Mouse (Mus musculus) left cerebral cortex, postnatal 25 days (tissue): ENCODE measurements around the gene Calm1. TPM values are rescaled to one million over a fixed set of nuclear protein-coding genes. Genes with fewer than 3 reads are reported as not detected.
A peak's percentile ranks its signal among the peaks of the same experiment; 100 is the strongest.

Experiments
- DNase-seq, 2 experiments: peaks; one replicate each; pipeline ENCODE4 v3.0.0; 2022; ENCODE audit warnings: low spot score in 2 of 2, mixed read lengths in 1 of 2
- intact Hi-C: fragments of 180-260 bp; cut with DNase I; formaldehyde crosslinking; loops from one replicate; pipeline ENCODE4 v1.15.1; 2025
- total RNA-seq, 2 experiments: library from RNA; stranded (reverse); gene quantifications; 2 replicates each; pipeline ENCODE4 v1.2.3; 2021

Gene Calm1
- total RNA-seq, 2 experiments from 2014 or later = 2,231 to 2,341 TPM

DNA sequence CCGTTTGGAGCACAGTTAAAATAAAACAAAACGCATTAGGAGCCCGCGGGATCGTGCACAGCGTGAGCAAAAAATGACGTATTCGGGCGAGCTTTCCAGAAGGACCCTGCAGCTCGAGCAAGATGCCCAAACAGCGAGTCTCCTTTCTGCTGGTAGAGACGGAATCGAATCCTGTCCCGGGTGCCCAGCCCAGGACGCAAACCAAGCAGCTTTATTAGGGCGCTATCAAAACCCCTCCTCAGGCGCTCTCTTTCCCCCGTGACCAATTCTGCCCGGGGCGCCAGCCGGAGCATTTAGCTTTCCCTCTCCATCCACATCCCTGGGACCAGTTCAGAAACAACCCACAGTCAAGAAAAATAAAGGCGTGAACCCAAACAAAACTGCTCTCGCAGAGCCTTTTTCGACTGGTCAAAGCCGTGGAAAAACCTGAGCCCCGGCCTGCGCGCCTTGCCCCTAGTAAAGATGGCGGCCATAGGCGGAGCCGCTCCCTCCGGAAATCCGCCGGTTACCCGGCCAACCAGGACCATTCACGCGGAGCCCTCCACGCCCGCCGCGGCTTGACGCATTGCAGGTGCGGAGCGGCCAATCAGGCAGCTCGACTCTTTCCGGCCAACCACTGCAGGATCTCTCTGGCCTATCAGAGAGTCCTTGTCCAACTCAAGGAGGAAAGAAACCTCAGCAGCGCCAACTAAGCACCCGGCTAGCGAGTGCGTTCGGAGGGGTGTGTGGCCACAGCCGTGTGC lies 12.1 kb upstream of the Calm1 start:
- DNase-seq = peak; percentile 99 to 100
- intact Hi-C loops = loop anchor here (1.0 to 5.0 kb wide), 2 partner anchors 12 to 385 kb away; partner anchors contain the start of gene Calm1

GRCm38 (mm10) chr12:100187756-100188430 lies 11.3 kb upstream of the Calm1 start:
- intact Hi-C loops = loop anchor here (1.0 to 5.0 kb wide), 2 partner anchors 11 to 384 kb away; partner anchors contain the start of gene Calm1
- peak; percentile 48 to 57 for DNase-seq

DNA sequence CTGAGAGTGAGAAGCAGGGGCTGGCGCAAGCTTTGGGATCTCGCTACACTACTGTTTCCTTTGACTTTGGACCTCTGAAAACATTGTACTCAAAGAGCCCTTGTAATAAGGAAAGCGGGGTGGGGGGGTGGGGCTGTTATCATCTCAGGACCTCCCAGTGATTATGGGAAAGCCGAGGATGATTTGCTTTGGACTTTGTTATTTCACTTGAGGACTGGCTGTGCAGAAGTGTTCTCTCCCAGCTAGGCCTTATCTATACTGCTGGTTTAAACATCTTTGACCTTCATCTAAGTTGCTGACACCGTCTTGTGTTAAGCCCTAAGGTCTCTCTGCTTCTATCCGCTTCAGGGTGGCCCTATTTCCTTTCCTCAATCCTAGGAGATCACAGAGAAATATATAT lies 8.4 kb upstream of the Calm1 start:
- intact Hi-C loops = no loop called here
- no peak for DNase-seq

DNA sequence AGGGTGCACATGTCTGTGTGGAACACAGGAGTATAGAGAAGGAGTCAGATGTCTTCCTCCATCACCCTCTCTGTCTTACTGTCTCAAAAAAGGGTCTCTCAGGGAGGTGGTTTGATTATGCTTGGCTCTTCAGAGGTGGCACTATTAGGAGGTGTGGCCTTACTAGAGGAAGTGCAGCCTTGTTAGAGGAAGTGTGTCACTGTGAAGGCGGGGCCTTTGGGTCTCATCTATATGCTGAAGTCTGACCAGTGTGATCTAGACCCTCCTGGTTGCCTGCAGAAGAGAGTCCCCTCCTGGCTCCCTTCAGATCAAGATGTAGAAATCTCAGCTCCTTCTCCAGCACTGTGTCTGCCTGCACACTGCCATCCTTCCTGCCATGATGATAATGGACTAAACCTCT lies 5.1 kb upstream of the Calm1 start:
- intact Hi-C loops = no loop called here
- no peak for DNase-seq

DNA sequence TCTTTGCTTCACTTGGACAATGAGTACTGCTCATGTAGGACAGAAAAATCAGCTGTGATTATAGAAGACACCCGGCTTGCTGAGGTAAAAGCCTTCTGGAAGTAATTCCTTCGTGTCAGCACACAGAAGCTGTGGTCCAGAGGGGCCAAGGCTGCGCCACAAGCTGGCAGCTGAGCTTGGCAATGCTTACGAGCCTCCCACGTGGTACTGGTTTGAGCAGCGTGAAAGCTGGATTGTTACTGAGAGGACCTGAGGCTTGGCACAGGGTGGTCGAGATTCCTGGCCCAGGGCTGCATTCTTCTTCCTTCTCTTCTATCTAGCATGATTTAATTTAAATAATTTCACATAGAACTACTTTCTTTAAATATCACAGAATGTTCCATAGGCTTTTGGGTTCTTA lies 2.4 kb upstream of the Calm1 start:
- intact Hi-C loops = no loop called here
- DNase-seq = peak in 1 of 2 experiments; percentile 3

DNA sequence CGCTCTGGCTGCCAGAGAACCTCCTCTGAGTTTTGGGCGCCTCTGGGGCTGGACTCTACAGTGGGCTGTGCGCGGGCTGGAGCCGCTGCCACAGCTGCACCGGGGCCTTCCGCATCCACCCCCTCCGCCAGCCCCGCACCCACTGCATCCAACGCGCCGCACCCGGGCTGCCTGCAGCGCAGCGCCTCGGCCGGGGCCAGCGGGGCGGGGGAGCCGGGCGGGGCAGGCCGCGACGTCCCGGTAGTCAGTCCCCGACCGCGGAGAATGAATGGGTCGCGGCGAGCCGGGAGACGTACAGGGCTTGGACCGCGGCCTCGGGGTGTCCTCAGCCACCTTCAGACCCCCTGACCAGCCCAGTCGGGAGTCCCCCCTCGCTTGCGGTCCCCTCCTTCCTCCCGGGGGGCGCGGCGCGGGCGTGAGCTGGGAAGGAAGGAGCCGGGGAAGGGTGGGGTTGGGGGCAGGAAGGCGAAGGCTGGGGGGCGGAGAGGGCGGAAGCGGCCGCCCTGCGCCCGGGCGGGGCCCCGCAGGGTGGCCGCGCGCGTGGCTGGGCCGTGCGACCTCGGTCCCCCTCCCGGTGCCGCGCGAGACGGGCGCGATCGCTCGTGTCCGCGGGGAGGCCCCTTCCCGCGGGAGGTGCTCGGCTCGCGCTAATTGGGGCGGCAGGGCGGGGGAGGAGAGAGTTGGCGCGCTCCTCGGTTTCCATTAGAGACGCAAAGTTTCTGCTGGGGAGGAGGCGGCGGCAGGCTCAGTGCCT lies 833 bp downstream of the Calm1 start:
- intact Hi-C loops = loop anchor here (1.0 to 10.0 kb wide), 4 partner anchors 13 to 322 kb away; partner anchors contain the start of gene Ttc7b

GRCm38 (mm10) chr12:100200645-100201362 lies 1.6 kb downstream of the Calm1 start:
- intact Hi-C loops = loop anchor here (1.0 to 10.0 kb wide), 5 partner anchors 91 to 370 kb away; partner anchors contain the start of gene Ttc7b
- peak; percentile 2 to 61 for DNase-seq

More for the DNA sequence above, 833 bp downstream of the Calm1 start:
- DNase-seq = peak; percentile 70 to 85

GRCm38 (mm10) chr12:100201363-100201711 lies 2.1 kb downstream of the Calm1 start:
- intact Hi-C loops = loop anchor here (1.0 to 10.0 kb wide), 5 partner anchors 91 to 370 kb away; partner anchors contain the start of gene Ttc7b
- no peak for DNase-seq

- intact Hi-C loops = loop anchor here (1.0 to 10.0 kb wide), 6 partner anchors 90 to 369 kb away; partner anchors contain the start of gene Ttc7b
- DNase-seq = peak; percentile 97 to 98
These were observed 2.6 kb downstream of the Calm1 start for GRCm38 (mm10) chr12:100201838-100202237.

- DNase-seq = peak in 1 of 2 experiments; percentile 9
- intact Hi-C loops = loop anchor here (2.0 to 10.0 kb wide), 4 partner anchors 89 to 319 kb away; partner anchors contain the start of gene Ttc7b
These were observed 4.5 kb downstream of the Calm1 start for GRCm38 (mm10) chr12:100203759-100204158.

DNA sequence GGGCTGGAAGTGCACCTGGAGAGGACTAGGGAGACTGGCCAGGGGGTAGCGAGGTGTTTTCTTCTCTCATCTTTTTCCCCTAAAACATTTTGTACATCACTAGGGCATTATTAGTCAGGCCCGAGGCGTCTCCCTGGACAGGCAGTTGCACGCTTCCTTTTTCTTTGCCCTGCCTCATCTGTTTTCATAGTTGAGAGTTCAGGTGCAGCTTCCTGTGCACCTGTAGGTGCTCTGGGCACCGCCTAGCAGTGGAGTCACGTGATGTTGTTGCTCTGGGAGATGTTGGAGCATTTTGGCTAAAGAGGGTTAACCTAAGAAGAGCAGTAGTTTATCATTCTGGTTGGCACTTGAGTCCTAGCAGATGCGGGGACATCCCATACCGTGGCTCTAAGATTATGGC lies 5.9 kb downstream of the Calm1 start:
- intact Hi-C loops = loop anchor here (10.0 kb wide), 1 partner anchor 280 kb away; no protein-coding TSS in a partner anchor
- DNase-seq = no peak

GRCm38 (mm10) chr12:100206521-100206920 lies 7.3 kb downstream of the Calm1 start:
- intact Hi-C loops = loop anchor here (10.0 kb wide), 1 partner anchor 278 kb away; no protein-coding TSS in a partner anchor
- DNase-seq = no peak

DNA sequence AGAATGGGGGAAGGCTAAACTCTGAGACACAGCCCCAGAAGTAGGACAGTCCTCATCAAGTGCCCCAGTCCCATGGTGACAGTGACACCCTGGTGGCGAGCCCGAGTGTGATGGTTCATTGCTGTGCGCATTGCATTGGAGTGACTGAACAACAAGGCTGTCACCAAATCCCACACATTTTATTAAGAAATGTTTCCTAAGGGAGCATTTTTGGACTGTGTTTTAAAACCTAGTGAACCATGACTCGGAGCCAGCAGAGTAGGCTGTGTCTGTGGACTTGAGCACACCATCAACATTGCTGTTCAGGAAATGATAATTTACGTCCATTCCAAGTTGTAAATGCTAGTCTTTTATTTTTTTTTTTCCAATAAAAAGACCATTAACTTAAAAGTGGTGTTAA lies 7.7 kb downstream of the Calm1 start:
- DNase-seq = no peak
- intact Hi-C loops = loop anchor here (10.0 kb wide), 1 partner anchor 278 kb away; no protein-coding TSS in a partner anchor

GRCm38 (mm10) chr12:100209701-100210478 lies 10.7 kb downstream of the Calm1 start:
- peak in 1 of 2 experiments; percentile 38 for DNase-seq
- intact Hi-C loops = loop anchor here (10.0 kb wide), 1 partner anchor 275 kb away; no protein-coding TSS in a partner anchor

- DNase-seq = peak in 1 of 2 experiments; percentile 64
- intact Hi-C loops = no loop called here
These were observed 11.7 kb downstream of the Calm1 start for GRCm38 (mm10) chr12:100210973-100211372.

DNA sequence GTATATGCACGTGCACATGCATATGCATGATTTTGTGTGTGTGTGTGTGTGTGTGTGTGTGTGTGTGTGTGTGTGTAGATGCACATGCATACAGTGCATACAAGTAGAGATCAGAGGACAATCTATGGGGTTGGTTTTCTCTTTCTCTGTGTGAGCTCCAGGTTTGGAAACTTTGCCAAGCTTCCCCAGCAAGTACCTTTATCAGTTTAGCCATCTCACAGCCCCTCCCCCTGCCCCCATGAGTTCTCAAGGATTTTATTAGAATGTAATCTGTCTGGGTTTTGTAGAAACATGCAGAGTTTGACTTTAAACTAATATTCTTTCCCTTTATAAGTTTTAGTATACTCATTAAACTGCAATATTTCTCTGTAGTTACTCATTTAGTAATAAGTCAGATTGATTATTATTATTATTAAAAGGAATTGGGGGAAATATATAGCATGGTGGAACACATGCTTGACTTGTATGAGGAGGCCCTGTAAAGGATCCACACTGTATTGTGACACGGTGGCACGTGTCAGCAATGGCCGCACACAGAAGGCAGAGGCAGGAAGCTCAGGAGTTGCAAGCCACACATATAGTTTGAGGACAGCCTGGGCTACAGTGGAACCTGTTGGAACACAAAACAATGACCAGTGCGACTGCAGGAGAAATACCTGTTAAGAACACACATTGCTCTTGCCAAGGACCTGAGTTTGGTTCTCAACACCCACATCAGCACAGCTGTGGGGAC lies 12.4 kb downstream of the Calm1 start:
- DNase-seq = peak in 1 of 2 experiments; percentile 27
- intact Hi-C loops = no loop called here

- intact Hi-C loops = no loop called here
- DNase-seq = peak in 1 of 2 experiments; percentile 30
These were observed 13.2 kb downstream of the Calm1 start for GRCm38 (mm10) chr12:100212397-100212796.
